Mouse (Mus musculus) ES-Bruce4 (cell line): ENCODE measurements around the gene Ywhah. TPM values are rescaled to one million over a fixed set of nuclear protein-coding genes. Genes with fewer than 3 reads are reported as not detected.

Experiments
- H3K27ac ChIP-seq: 2 replicates; pipeline ENCODE4 v1.5.1; 2012; ENCODE audit warnings: low read length, inconsistent platforms; ENCODE audit not compliant: insufficient read depth
- H3K27me3 ChIP-seq: 2 replicates; pipeline ENCODE4 v1.6.1; 2012; ENCODE audit warnings: mild to moderate bottlenecking, low read length, inconsistent platforms; ENCODE audit not compliant: control insufficient read depth, poor library complexity, insufficient read depth, severe bottlenecking
- H3K36me3 ChIP-seq: 2 replicates; pipeline ENCODE4 v1.6.1; 2012; ENCODE audit warnings: inconsistent platforms, mild to moderate bottlenecking, low read length, moderate library complexity; ENCODE audit not compliant: control insufficient read depth, poor library complexity, insufficient read depth, severe bottlenecking
- H3K4me1 ChIP-seq: one replicate; pipeline ENCODE4 v1.8.1; 2011; ENCODE audit warnings: low read length; ENCODE audit not compliant: control insufficient read depth, insufficient read depth
- H3K4me3 ChIP-seq: 2 replicates; pipeline ENCODE4 v1.5.1; 2011; ENCODE audit warnings: low read depth, mild to moderate bottlenecking, low read length
- H3K9ac ChIP-seq: 2 replicates; pipeline ENCODE4 v1.6.1; 2012; ENCODE audit warnings: low read depth, mild to moderate bottlenecking, inconsistent platforms; ENCODE audit not compliant: poor library complexity, severe bottlenecking
- H3K9me3 ChIP-seq: replicated peaks from 2 replicates; pipeline ENCODE4 v1.6.1; 2012; ENCODE audit warnings: mild to moderate bottlenecking, low read length, inconsistent platforms; ENCODE audit not compliant: control insufficient read depth, poor library complexity, insufficient read depth, severe bottlenecking
- CTCF ChIP-seq: IDR thresholded peaks from one replicate; pipeline ENCODE4 v1.8.1; 2011; ENCODE audit warnings: low read depth, low read length
- EP300 ChIP-seq: IDR thresholded peaks from 2 replicates; pipeline ENCODE4 v1.6.1; 2011; ENCODE audit warnings: low read depth, low read length; ENCODE audit not compliant: insufficient read depth
- POLR2A ChIP-seq: IDR thresholded peaks from one replicate; pipeline ENCODE4 v1.8.1; 2011; ENCODE audit warnings: low read length; ENCODE audit not compliant: insufficient read depth
- polyA plus RNA-seq: library from polyadenylated mRNA; stranded (reverse); fragments of >200 nt; gene quantifications from 2 replicates; pipeline ENCODE4 v1.2.4, GENCODE M21; 2011; ENCODE audit warnings: low read depth; ENCODE audit not compliant: missing spikeins, insufficient read depth, insufficient read length

Gene Ywhah
- polyA plus RNA-seq, 1 experiment = 334 TPM

DNA sequence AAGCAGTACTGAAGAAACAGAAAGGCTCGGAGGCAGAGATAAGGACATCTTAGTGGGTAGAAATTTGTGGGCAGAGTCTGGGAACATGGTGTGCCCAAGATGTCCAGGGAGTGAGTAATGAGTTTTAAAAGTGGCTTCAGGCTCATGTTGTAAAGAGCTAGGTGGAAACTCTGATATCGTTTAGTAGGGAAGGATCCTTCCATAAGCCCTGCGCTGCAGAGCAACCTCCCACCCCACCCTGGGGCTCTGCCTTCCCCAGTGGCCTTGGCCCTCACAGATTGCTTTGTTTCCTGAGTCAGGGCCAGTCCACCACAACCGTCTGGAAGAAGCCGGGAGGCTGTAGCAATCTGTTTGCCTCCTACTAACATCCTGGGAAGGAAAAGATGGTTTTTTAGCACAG, 3.0 kb upstream of the Ywhah start:
- no peaks in the 10 kb centered on the region for H3K9me3 ChIP-seq
- H3K9ac ChIP-seq = no peak overlapping the region
- no peak overlapping the region for H3K27ac ChIP-seq
- H3K27me3 ChIP-seq = no peaks in the 10 kb centered on the region
- peaks cover 6% of the 10 kb centered on the region for H3K4me1 ChIP-seq
- H3K36me3 ChIP-seq = no peaks in the 10 kb centered on the region; the same call in 1 of the 2 replicates
- no peak overlapping the region for H3K4me3 ChIP-seq
- TF ChIP-seq CTCF = no peak

DNA sequence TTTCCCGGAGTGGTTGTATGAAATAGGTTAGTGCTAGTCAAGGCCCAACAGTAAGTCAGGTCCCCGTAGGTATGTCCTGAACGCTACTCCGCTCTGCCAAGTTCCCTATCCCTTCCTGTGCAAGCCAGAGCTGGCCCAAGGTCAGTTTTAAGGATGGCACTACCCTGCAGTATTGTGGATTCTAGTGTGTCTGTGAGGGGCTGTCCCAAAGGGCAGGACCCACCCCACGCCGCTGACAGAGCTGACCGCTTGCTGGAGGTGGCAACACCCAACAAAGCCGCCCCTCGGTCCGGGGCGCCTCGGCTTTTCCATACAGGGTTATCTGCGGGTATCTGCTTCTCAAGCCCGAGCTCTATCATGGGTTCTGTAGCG, 441 bp upstream of the Ywhah start:
- Histone ChIP-seq H3K4me3 (peak overlapping the region; percentile 93), H3K9me3 (no peaks in the 10 kb centered on the region), H3K27ac (peak overlapping the region; percentile 81), H3K27me3 (no peaks in the 10 kb centered on the region), H3K4me1 (peaks cover 5% of the 10 kb centered on the region), H3K36me3 (peaks cover 13% of the 10 kb centered on the region), H3K9ac (peak overlapping the region; percentile 86)
- TF ChIP-seq EP300 = no peak
- TF ChIP-seq POLR2A = no peak
- TF ChIP-seq CTCF = no peak

DNA sequence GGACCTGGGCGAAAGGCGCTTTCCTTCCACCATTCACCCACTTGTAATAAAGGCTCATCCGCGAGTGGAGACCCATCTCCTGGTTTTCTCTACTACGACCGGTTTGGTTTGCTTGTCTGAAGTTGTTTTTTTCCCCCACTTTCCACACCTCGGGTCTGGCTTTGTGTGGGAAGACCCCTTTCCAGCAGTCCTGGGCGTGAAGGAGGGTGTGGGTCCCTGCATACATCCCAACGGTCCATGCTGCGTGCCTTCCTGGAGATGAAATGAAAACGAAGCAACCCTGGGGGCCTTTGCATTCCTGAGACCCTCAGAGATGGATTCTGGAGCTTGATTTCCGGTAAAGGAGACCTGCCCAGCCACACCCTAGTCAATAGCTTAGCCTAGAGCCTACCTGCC, 808 bp downstream of the Ywhah start:
- H3K4me3 ChIP-seq = peak overlapping the region; percentile 88
- peak overlapping the region; percentile 84 for H3K9ac ChIP-seq
- TF ChIP-seq POLR2A (no peak), EP300 (no peak), CTCF (no peak)
- H3K27ac ChIP-seq = peak overlapping the region; percentile 95
- peaks cover 2% of the 10 kb centered on the region for H3K4me1 ChIP-seq
- H3K36me3 ChIP-seq = peaks cover 25% of the 10 kb centered on the region
- H3K9me3 ChIP-seq = no peaks in the 10 kb centered on the region
- H3K27me3 ChIP-seq = no peaks in the 10 kb centered on the region

DNA sequence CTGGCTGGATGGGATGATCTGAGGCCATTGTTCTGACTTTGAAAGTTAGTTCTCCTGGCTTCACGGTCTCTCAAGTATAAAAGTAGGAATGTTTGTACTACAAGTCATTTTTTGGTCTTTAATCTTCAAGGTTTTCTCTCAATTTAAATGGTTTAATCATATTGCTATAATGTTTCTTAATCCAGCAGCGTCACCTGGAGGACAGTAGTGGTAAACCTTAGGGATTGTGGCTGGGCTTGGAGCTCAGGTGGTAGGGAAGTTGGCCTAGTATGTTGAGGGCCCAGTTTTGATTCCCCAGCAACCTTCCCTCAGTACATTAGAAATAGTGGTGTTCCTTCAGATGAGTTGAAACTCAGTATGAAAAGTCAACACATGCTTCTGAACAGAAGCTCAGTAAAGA, 3.0 kb downstream of the Ywhah start:
- peaks cover 46% of the 10 kb centered on the region for H3K36me3 ChIP-seq
- H3K4me3 ChIP-seq = no peak overlapping the region
- no peaks in the 10 kb centered on the region for H3K9me3 ChIP-seq
- TF ChIP-seq CTCF (peak; percentile 20), EP300 (no peak)
- H3K4me1 ChIP-seq = peaks cover 2% of the 10 kb centered on the region
- H3K27ac ChIP-seq = no peak overlapping the region
- H3K9ac ChIP-seq = peak overlapping the region; percentile 27
- no peaks in the 10 kb centered on the region for H3K27me3 ChIP-seq

DNA sequence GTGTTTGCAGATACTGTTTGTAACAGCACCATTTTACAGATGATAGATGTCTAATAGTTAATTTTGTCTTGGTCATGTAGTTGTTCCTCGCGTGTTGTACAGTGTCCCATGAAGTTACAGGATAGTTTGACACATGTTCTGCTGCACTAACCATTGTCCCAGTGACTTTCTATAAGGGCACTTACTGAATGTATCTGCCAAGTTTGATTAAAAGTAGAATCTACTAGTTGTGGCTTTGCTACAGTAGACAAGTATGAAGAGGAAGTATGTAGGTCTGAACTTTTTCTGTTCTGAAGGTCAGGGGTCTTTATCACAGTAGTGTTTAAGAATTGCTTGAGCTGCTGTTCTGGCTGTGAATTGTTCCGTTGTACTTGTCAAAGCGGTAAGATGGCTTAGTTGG, 4.7 kb downstream of the Ywhah start:
- Histone ChIP-seq H3K4me1 (peaks cover 2% of the 10 kb centered on the region), H3K27ac (no peak overlapping the region), H3K4me3 (no peak overlapping the region), H3K36me3 (peaks cover 50% of the 10 kb centered on the region), H3K27me3 (no peaks in the 10 kb centered on the region), H3K9me3 (no peaks in the 10 kb centered on the region), H3K9ac (no peak overlapping the region)
- TF ChIP-seq POLR2A (no peak), CTCF (no peak), EP300 (no peak)

DNA sequence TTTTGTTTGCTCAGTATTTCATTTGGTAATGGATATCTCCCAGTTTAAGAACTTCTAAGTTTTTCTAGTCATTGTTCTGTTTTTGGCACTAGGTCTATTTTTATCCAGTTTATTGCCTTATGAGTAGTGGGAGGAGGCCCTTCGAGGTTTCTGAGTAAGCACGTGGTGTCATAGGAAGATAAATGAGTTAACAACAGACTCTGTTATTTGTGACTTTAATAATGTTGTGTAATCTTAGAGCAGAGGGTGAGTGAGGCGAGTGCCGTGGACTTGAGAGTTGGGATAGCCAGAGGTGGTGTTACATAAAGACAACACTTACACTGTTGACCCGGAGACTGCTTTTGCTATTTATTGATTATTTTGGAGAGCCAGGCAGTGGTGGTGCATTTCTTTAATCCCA, 5.9 kb downstream of the Ywhah start:
- no peaks in the 10 kb centered on the region for H3K9me3 ChIP-seq
- H3K27me3 ChIP-seq = no peaks in the 10 kb centered on the region
- H3K4me1 ChIP-seq = peaks cover 2% of the 10 kb centered on the region
- H3K4me3 ChIP-seq = no peak overlapping the region
- H3K36me3 ChIP-seq = peaks cover 50% of the 10 kb centered on the region
- no peak for TF ChIP-seq EP300
- no peak for TF ChIP-seq CTCF
- TF ChIP-seq POLR2A = no peak
- no peak overlapping the region for H3K27ac ChIP-seq
- H3K9ac ChIP-seq = no peak overlapping the region
